Mouse (Mus musculus): ENCODE data around the gene Vps16.

Gene Vps16

GRCm38 (mm10) chr2:130466438-130466837 is 42.3 kb downstream of the Vps16 start:
- DNase-seq, result no peak

- DNase-seq, result no peak
These were observed 45.2 kb downstream of the Vps16 start for GRCm38 (mm10) chr2:130469366-130469765.

- no peak for DNase-seq
These were observed 45.8 kb downstream of the Vps16 start for GRCm38 (mm10) chr2:130469935-130470334.

GRCm38 (mm10) chr2:130472908-130473510 is 48.9 kb downstream of the Vps16 start:
- DNase-seq, result no peak

- DNase-seq, result no peak
These were observed 51.6 kb downstream of the Vps16 start for GRCm38 (mm10) chr2:130475764-130476163.

- DNase-seq, result no peak
These were observed 52.6 kb downstream of the Vps16 start for GRCm38 (mm10) chr2:130476666-130477297.

- DNase-seq, result no peak
These were observed 58.0 kb downstream of the Vps16 start for GRCm38 (mm10) chr2:130482177-130482576.

GRCm38 (mm10) chr2:130482700-130483099 is 58.6 kb downstream of the Vps16 start:
- DNase-seq, result no peak

GRCm38 (mm10) chr2:130484206-130484605 is 60.1 kb downstream of the Vps16 start:
- no peak for DNase-seq

GRCm38 (mm10) chr2:130488002-130488401 is 63.9 kb downstream of the Vps16 start:
- no peak for DNase-seq

GRCm38 (mm10) chr2:130488600-130488999 is 64.5 kb downstream of the Vps16 start:
- DNase-seq, result no peak

- DNase-seq, result no peak
These were observed 67.0 kb downstream of the Vps16 start for GRCm38 (mm10) chr2:130491162-130491561.

- DNase-seq, result peak; percentile 39 to 52
These were observed 67.4 kb downstream of the Vps16 start for GRCm38 (mm10) chr2:130491587-130491986.

Data from lung, postnatal 4 days (tissue).